Mouse (Mus musculus) midbrain, embryonic 16.5 days (tissue): ENCODE measurements around the gene Bean1. TPM values are rescaled to one million over a fixed set of nuclear protein-coding genes. Genes with fewer than 3 reads are reported as not detected.

Experiments
- ATAC-seq: fragments of 200-750 bp; cut with Nextera tagmentation; 2 replicates; pipeline ENCODE4 v1.8.0; 2017; ENCODE audit warnings: moderate TSS enrichment
- H3K27ac ChIP-seq: fragments of 300-500 bp; sonication (generic); 2 replicates; pipeline ENCODE4 v1.5.1; 2014; ENCODE audit warnings: mild to moderate bottlenecking, low read length, mixed read lengths
- H3K27me3 ChIP-seq: fragments of 300-500 bp; sonication (generic); 2 replicates; pipeline ENCODE4 v1.6.1; 2014; ENCODE audit warnings: low read depth, low read length, mixed read lengths; ENCODE audit not compliant: control insufficient read depth, insufficient read depth
- H3K36me3 ChIP-seq: fragments of 300-500 bp; sonication (generic); 2 replicates; pipeline ENCODE4 v1.6.1; 2014; ENCODE audit warnings: mild to moderate bottlenecking, low read length, moderate library complexity, mixed read lengths; ENCODE audit not compliant: control insufficient read depth, insufficient read depth
- H3K4me1 ChIP-seq: fragments of 300-500 bp; sonication (generic); 2 replicates; pipeline ENCODE4 v1.6.1; 2014; ENCODE audit warnings: mild to moderate bottlenecking, low read length, mixed read lengths; ENCODE audit not compliant: control insufficient read depth, insufficient read depth
- H3K4me2 ChIP-seq: fragments of 300-500 bp; sonication (generic); 2 replicates; pipeline ENCODE4 v1.6.1; 2014; ENCODE audit warnings: mild to moderate bottlenecking, low read length, mixed read lengths
- H3K4me3 ChIP-seq: fragments of 300-500 bp; sonication (generic); 2 replicates; pipeline ENCODE4 v1.5.1; 2014; ENCODE audit warnings: low read depth, mild to moderate bottlenecking, low read length, moderate library complexity, mixed read lengths
- H3K9ac ChIP-seq: fragments of 300-500 bp; sonication (generic); 2 replicates; pipeline ENCODE4 v1.6.1; 2014; ENCODE audit warnings: low read depth, low read length, mixed read lengths
- H3K9me3 ChIP-seq: fragments of 300-500 bp; sonication (generic); replicated peaks from 2 replicates; pipeline ENCODE4 v1.6.1; 2014; ENCODE audit warnings: mild to moderate bottlenecking, low read length, mixed read lengths; ENCODE audit not compliant: control insufficient read depth, poor library complexity, severe bottlenecking
- WGBS: fragments of 180-500 bp; shearing (Covaris S2); extraction: QIAGEN DNeasy Blood & Tissue Kit; methylation state at CpG from one replicate; pipeline ENCODE4 v1.1.7; 2014; 5-methylcytosine and 5-hydroxymethylcytosine counted together
- polyA plus RNA-seq: library from polyadenylated mRNA; unstranded; fragments of >200 nt; fragmentation: Nextera tagmentation; extraction: Ambion mirVana; gene quantifications from 2 replicates; pipeline ENCODE4 v1.2.1, GENCODE M21; 2015

Bean1 gene
- polyA plus RNA-seq, 1 experiment from 2014 or later, result 7.6 TPM

DNA sequence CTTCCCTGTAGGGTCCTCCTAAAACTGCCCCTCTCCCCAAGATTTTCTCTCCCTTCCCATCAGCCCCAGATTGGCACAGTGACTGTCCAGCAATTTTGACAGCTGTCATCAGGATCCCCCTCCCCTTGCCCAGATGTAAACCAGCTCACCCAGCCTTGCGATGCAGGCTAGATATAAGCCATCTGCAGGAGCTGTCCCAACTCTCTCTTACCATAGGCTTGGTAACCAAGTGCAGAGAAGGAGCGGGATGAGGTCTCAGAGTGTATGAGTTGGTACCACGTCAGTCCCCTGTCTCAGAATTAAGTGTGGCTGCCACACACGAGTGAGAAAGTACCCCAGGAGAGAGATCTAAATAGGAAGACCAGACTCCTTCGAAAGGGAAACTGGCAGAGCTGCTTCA lies 18.2 kb downstream of the Bean1 start:
- Histone ChIP-seq H3K4me3 (no peak overlapping the region), H3K9me3 (no peaks in the 10 kb centered on the region; the same call in 1 of the 2 replicates), H3K27me3 (no peaks in the 10 kb centered on the region), H3K4me2 (no peak overlapping the region), H3K9ac (no peak overlapping the region), H3K4me1 (no peaks in the 10 kb centered on the region), H3K27ac (no peak overlapping the region), H3K36me3 (no peaks in the 10 kb centered on the region)
- 79% methylated on average over 5 of the region's 5 CpGs for WGBS
- ATAC-seq, result no peak

DNA sequence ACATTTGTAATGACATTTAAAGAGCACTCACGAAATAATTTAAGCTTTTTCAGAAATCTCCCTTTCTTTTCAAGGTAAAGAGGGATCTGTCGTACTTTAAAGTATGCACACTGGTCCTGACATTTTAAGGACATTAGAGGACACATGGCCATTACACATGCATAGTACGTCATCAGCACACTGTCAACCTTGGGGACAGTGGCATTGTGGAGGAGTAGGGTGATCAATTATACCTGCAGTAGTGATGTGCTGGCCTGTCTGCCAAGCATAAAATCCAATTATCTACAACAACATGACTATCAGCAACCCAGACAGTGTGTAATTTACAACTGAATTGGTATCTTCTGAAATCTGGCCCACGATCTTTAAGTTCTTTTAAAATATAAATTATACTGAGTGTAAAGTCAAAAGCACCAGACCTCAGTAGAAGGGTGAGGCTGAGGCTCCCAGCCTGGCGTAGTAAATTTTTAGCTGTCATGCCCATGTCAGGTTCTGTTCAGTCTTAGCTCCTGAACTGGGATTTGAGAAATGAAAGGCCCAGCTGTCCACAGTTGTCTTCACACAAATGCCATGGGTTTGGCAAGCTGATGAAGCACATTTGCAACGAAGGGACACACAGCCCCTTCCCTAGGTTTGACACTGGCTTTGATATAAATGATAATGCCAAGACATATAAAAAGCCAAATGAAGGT lies 20.7 kb downstream of the Bean1 start:
- ATAC-seq, result peak; percentile 51; the same call in 1 of the 2 replicates
- WGBS, result 55% methylated on average over 6 of the region's 6 CpGs
- H3K4me2 ChIP-seq, result no peak overlapping the region
- H3K4me3 ChIP-seq, result no peak overlapping the region
- H3K9me3 ChIP-seq, result no peaks in the 10 kb centered on the region; the same call in 1 of the 2 replicates
- no peak overlapping the region for H3K27ac ChIP-seq
- no peak overlapping the region for H3K9ac ChIP-seq
- no peaks in the 10 kb centered on the region for H3K36me3 ChIP-seq
- no peaks in the 10 kb centered on the region for H3K27me3 ChIP-seq
- no peaks in the 10 kb centered on the region for H3K4me1 ChIP-seq

DNA sequence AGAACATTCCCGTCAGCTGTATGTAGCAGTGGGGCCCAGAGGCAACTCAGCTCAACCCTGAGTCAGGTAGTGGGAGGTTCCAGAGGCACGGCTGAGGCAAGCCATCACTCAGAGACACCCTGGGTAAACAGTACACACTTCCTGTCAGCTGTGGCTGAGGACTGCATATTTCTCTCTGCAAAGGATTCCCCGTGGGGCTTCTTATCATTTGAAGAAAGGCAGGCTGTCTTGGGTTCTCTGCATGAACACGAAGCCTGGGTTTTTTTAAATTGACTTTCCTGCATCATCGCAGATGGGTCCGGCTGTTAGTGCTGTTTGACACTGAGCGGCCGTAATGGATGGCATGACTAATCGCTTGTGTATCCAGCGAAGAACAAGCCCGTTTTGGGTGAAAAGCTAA lies 21.3 kb downstream of the Bean1 start:
- H3K4me1 ChIP-seq, result no peaks in the 10 kb centered on the region
- ATAC-seq, result peak; percentile 80; the same call in 1 of the 2 replicates
- H3K9ac ChIP-seq, result no peak overlapping the region
- no peak overlapping the region for H3K27ac ChIP-seq
- 26% methylated on average over 11 of the region's 11 CpGs for WGBS
- H3K36me3 ChIP-seq, result no peaks in the 10 kb centered on the region
- no peaks in the 10 kb centered on the region for H3K27me3 ChIP-seq
- no peaks in the 10 kb centered on the region; the same call in 1 of the 2 replicates for H3K9me3 ChIP-seq
- no peak overlapping the region for H3K4me2 ChIP-seq
- no peak overlapping the region for H3K4me3 ChIP-seq

DNA sequence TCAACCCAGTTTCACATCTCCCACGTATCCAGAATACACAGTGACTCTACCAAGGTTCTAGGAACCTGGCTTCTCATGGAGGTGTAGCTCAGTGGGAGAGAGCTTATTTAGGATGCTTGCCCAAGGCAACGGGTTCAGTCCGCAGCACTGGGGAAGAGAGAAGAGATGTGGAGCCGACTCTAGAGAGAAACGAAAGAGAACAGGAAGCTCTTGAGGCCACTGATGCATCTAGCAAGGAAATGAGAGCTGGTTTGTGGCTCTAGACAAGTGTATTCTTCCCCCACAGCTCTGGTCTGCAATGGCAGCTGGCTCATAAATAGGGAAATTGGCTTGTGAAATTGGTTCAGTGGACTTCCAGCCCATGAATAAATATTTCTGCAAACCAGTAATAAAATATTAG lies 29.6 kb downstream of the Bean1 start:
- Histone ChIP-seq H3K4me2 (no peak overlapping the region), H3K36me3 (no peaks in the 10 kb centered on the region), H3K27me3 (no peaks in the 10 kb centered on the region), H3K4me1 (no peaks in the 10 kb centered on the region), H3K27ac (no peak overlapping the region), H3K9ac (no peak overlapping the region), H3K9me3 (no peaks in the 10 kb centered on the region), H3K4me3 (no peak overlapping the region)
- WGBS, result 78% methylated on average over 5 of the region's 5 CpGs
- no peak for ATAC-seq

DNA sequence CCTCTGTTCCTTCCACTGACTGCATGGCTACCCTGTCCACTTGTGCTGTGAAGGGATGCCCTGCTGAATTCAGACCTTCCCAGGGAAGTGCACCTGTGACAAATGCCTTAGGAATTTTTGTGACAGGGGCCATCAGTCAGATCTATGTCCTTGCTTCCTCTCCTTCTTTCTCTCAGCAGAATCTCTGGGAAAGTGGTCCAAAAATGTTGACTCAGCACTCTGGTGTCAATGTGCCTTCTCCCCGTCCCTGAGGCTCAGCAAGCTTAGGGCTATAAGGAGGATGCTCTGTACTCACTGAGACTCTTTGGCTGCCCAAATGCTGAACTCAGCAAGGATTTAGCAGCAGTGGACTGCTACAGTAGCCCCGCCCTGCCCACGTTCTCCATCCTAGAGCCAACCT lies 31.4 kb downstream of the Bean1 start:
- no peak overlapping the region for H3K27ac ChIP-seq
- H3K9me3 ChIP-seq, result no peaks in the 10 kb centered on the region
- no peak overlapping the region for H3K4me2 ChIP-seq
- H3K4me3 ChIP-seq, result no peak overlapping the region
- H3K27me3 ChIP-seq, result no peaks in the 10 kb centered on the region
- ATAC-seq, result no peak
- WGBS, result 90% methylated on average over 3 of the region's 3 CpGs
- H3K4me1 ChIP-seq, result no peaks in the 10 kb centered on the region
- H3K9ac ChIP-seq, result no peak overlapping the region
- H3K36me3 ChIP-seq, result no peaks in the 10 kb centered on the region

DNA sequence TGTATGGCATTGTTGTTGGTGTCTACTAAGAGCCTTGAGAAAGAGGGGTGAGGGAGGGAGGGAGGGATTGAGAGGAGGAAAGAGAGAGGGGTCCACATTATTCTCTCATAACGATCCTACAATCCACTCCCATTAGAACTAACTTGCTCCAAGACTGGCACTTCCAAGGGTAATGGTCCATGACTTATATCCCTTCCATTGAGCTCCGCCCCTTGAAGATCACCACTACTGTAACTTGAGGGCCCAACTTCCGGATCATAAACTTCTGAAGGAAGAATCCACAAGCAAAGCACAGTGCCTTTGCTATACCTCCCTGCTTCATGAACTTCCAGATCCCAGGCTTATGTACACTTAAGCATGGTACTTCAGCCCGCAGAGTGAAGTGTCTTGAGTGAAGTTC lies 32.1 kb downstream of the Bean1 start:
- WGBS, result 91% methylated on average over 4 of the region's 4 CpGs
- no peak overlapping the region for H3K9ac ChIP-seq
- H3K4me2 ChIP-seq, result no peak overlapping the region
- no peak overlapping the region for H3K27ac ChIP-seq
- H3K9me3 ChIP-seq, result no peaks in the 10 kb centered on the region
- H3K4me3 ChIP-seq, result no peak overlapping the region
- no peaks in the 10 kb centered on the region for H3K36me3 ChIP-seq
- H3K27me3 ChIP-seq, result no peaks in the 10 kb centered on the region
- H3K4me1 ChIP-seq, result no peaks in the 10 kb centered on the region
- no peak for ATAC-seq

DNA sequence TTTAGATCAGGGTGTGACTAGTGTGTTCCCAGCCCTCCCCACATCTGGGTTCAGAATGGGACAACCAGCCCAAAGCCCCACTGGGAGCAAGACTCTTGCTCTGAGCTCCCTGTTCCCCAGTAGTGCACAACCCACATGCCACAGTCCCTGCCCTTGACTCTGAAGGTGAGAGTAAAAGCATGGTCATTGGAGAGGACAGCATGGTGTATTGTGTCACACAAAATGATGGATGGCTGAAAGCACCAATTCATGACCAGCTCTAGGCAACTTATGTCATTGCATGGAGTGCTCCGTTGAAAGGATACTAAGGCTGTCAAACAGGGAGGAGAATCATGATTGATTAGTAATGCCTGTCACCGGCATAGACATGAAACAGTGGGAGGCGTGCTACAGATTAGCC lies 35.0 kb downstream of the Bean1 start:
- WGBS, result 54% methylated on average over 3 of the region's 3 CpGs
- Histone ChIP-seq H3K27me3 (no peaks in the 10 kb centered on the region), H3K9ac (no peak overlapping the region), H3K4me1 (no peaks in the 10 kb centered on the region), H3K4me3 (no peak overlapping the region), H3K4me2 (no peak overlapping the region), H3K9me3 (no peaks in the 10 kb centered on the region), H3K36me3 (no peaks in the 10 kb centered on the region), H3K27ac (no peak overlapping the region)
- ATAC-seq, result no peak

DNA sequence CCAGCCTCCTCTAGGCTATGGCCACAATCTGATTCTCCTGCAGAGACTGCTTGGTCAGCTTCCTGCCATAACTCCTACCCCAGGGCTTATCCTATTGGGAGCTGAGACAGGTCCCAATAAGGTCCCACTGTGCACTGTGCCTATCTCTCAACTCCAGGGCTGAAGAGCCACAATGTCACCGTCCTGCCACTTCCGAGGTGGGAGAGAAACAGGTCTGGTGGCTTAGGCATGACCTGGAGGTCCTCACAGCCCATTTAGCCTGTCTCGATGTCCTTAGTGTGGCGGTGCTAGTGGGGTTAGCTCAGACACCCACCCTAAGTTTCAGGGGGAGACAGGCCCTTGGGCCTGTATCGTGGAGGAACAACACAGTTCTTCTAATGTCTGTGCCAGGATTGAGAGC lies 47.4 kb downstream of the Bean1 start:
- Histone ChIP-seq H3K9ac (no peak overlapping the region), H3K4me2 (no peak overlapping the region), H3K4me1 (no peaks in the 10 kb centered on the region), H3K27me3 (no peaks in the 10 kb centered on the region), H3K27ac (no peak overlapping the region), H3K9me3 (no peaks in the 10 kb centered on the region), H3K36me3 (no peaks in the 10 kb centered on the region), H3K4me3 (no peak overlapping the region)
- ATAC-seq, result no peak
- WGBS, result 95% methylated on average over 5 of the region's 5 CpGs

DNA sequence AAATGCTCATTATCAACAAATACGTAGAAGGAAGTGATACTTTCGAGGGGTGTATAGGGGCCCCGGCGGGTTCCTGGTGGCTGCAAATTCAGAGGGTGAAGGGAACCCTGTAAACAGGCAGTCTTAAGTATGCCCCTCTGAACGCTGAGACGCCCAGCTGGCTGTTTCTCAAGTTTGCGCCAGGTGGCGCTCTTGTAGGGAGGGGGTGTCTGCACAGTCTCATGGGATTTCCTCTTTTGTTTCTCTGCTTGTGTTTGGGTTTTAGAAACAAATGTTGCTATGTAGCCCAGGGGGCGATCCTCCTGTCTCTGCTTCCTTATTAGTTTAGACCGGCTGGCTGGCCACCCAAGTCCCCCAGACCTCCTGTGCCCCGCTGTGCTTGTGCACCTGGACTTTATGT lies 48.8 kb downstream of the Bean1 start:
- H3K9ac ChIP-seq, result no peak overlapping the region
- no peaks in the 10 kb centered on the region for H3K27me3 ChIP-seq
- H3K36me3 ChIP-seq, result peaks cover 3% of the 10 kb centered on the region
- 0 out of 2 replicates have a peak, but pooled peaks have one; percentile 9 for ATAC-seq
- no peaks in the 10 kb centered on the region for H3K4me1 ChIP-seq
- no peak overlapping the region for H3K4me2 ChIP-seq
- no peak overlapping the region for H3K27ac ChIP-seq
- H3K4me3 ChIP-seq, result no peak overlapping the region
- WGBS, result 28% methylated on average over 11 of the region's 11 CpGs
- H3K9me3 ChIP-seq, result peaks cover under 1% of the 10 kb centered on the region; the same call in 1 of the 2 replicates
